Mouse (Mus musculus) heart, embryonic 16.5 days (tissue): Measurements from ENCODE around the gene Ino80e. TPM values are rescaled to one million over a fixed set of nuclear protein-coding genes. Genes with fewer than 3 reads are reported as not detected.

Experiments
- ATAC-seq: fragments of 200-750 bp; cut with Nextera tagmentation; replicated peaks from 2 replicates; pipeline ENCODE4 v1.8.0; 2017; ENCODE audit warnings: moderate number of reproducible peaks; ENCODE audit not compliant: insufficient read depth, low FRiP score; ENCODE audit errors: extremely low read depth
- H3K27ac ChIP-seq: fragments of 300-500 bp; sonication (generic); 2 replicates; pipeline ENCODE4 v1.5.1; 2014; ENCODE audit warnings: mild to moderate bottlenecking, low read length, control low read depth, moderate library complexity
- H3K27me3 ChIP-seq: fragments of 300-500 bp; sonication (generic); 2 replicates; pipeline ENCODE4 v1.6.1; 2014; ENCODE audit warnings: low read length, mixed read lengths; ENCODE audit not compliant: control insufficient read depth, insufficient read depth
- H3K36me3 ChIP-seq: fragments of 300-500 bp; sonication (generic); 2 replicates; pipeline ENCODE4 v1.6.1; 2014; ENCODE audit not compliant: control insufficient read depth, insufficient read depth
- H3K4me1 ChIP-seq: fragments of 300-500 bp; sonication (generic); 2 replicates; pipeline ENCODE4 v1.6.1; 2014; ENCODE audit warnings: low read length, mixed read lengths; ENCODE audit not compliant: control insufficient read depth, insufficient read depth
- H3K4me2 ChIP-seq: fragments of 300-500 bp; sonication (generic); 2 replicates; pipeline ENCODE4 v1.6.1; 2014; ENCODE audit warnings: low read depth, mild to moderate bottlenecking, control low read depth, low read length
- H3K4me3 ChIP-seq: fragments of 300-500 bp; sonication (generic); 2 replicates; pipeline ENCODE4 v1.5.1; 2014; ENCODE audit warnings: mild to moderate bottlenecking, control low read depth, low read length
- H3K9ac ChIP-seq: fragments of 300-500 bp; sonication (generic); 2 replicates; pipeline ENCODE4 v1.6.1; 2014; ENCODE audit warnings: low read length, control low read depth
- H3K9me3 ChIP-seq: fragments of 300-500 bp; sonication (generic); replicated peaks from 2 replicates; pipeline ENCODE4 v1.6.1; 2016; ENCODE audit warnings: low read length; ENCODE audit not compliant: control insufficient read depth
- WGBS: fragments of 180-500 bp; shearing (Covaris S2); extraction: QIAGEN DNeasy Blood & Tissue Kit; methylation state at CpG from one replicate; pipeline ENCODE4 v1.1.7; 2014; 5-methylcytosine and 5-hydroxymethylcytosine counted together
- polyA plus RNA-seq: library from polyadenylated mRNA; unstranded; fragments of >200 nt; fragmentation: Nextera tagmentation; extraction: Ambion mirVana; gene quantifications from 2 replicates; pipeline ENCODE4 v1.2.1, GENCODE M21; 2015

Gene Ino80e
- polyA plus RNA-seq, 1 experiment from 2014 or later: 50.5 TPM

DNA sequence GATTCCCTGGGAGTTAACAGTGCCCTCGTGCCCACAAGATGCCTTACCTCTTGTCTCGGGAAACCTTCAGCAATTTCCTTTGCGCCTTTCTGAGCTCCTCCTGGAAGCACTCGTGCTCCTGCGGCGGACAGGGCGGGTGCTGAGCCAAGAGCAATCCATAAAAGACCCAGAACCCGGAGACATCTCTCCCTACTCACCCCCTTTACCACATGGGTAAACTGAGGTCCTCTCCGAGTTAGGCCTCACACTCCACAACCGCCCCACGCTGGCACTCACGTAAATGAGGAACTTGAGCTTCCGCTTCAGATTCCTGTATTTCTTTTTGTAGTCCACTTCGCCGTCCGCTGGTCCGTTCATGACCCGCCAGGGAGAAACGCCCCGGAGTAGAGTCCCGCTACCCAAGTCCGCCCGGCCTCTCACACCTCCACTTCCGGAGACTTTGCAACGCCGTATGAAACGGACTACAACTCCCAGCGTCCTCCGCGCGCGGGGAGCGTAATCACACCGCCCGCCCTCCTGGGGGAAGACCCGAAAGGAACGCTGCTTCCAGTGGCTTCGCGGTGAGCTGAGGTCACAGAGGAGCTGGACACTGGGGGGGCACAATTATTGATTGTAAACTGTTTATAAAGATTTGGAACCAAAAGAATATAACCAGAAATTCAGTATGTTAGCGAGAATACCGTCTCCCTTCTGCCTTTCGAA lies 597 bp downstream of the Ino80e start, which contains the start of gene Hirip3:
Gene Hirip3 (plus strand): TSS at position 544 of the 702 bp plus-strand sequence.
- Histone ChIP-seq H3K4me3 (peak within 1 kb of the TSS; percentile 76), H3K27ac (peak within 1 kb of the TSS; percentile 88), H3K4me1 (peaks cover 20% of the 10 kb centered on the region), H3K9ac (peak within 1 kb of the TSS; percentile 81), H3K4me2 (peak within 1 kb of the TSS; percentile 92), H3K9me3 (no peaks in the 10 kb centered on the region), H3K36me3 (peaks cover 43% of the 10 kb centered on the region), H3K27me3 (no peaks in the 10 kb centered on the region)
- peak; percentile 93 for ATAC-seq
- under 1% methylated on average over 42 of the region's 42 CpGs for WGBS

DNA sequence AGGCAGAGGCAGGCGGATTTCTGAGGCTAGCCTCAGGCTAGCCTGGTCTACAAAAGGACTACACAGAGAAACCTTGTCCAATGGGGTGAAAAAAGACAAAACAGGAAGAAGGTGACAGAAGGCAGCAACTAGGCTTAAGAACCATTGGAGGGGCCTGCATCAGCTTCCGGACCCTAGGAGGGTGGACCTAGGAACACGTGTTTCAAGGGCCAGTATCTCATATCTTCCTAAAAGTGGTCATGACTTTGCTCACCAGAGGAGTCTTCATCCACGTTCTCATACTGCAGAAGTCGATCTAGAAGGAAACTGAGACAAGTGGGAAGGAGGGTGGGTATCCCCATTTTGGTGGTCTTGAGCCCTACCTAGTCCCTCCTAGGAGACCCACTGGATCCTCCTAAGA lies 1.2 kb downstream of the Ino80e start:
- no peak for ATAC-seq
- peaks cover 20% of the 10 kb centered on the region for H3K4me1 ChIP-seq
- no peaks in the 10 kb centered on the region for H3K27me3 ChIP-seq
- peak overlapping the region; percentile 76 for H3K4me3 ChIP-seq
- H3K36me3 ChIP-seq: peaks cover 41% of the 10 kb centered on the region
- H3K27ac ChIP-seq: no peak overlapping the region
- no peaks in the 10 kb centered on the region for H3K9me3 ChIP-seq
- peak overlapping the region; percentile 92 for H3K4me2 ChIP-seq
- H3K9ac ChIP-seq: peak overlapping the region; percentile 81
- WGBS: 60% methylated on average over 5 of the region's 5 CpGs

- no peak overlapping the region for H3K27ac ChIP-seq
- 77% methylated on average over 9 of the region's 9 CpGs for WGBS
- ATAC-seq: no peak
These were observed 5.3 kb downstream of the Ino80e start for GRCm38 (mm10) chr7:126856741-126857420.

DNA sequence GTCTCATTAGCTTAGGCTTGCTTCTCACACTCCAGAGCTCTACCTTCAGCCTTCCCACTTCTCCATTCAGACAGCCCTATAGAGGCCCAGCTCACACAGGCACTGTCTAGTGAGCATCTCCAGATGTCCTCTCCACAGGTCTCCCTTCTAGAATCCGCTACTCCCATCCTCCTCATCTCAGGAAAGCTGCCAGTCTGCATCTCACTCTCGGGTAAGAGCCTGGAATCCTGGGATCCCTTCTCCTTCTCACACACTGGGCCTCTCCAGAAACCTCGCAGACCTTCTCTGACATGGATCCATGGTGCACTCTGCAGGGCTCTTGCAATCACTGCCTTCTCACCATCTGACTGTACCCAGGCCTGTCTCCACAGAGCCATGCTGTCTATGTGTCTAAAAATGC lies 6.5 kb downstream of the Ino80e start:
- H3K9me3 ChIP-seq: no peaks in the 10 kb centered on the region
- no peak for ATAC-seq
- peaks cover under 1% of the 10 kb centered on the region for H3K4me1 ChIP-seq
- H3K27me3 ChIP-seq: no peaks in the 10 kb centered on the region
- H3K4me3 ChIP-seq: no peak overlapping the region
- H3K27ac ChIP-seq: no peak overlapping the region
- 78% methylated on average over 3 of the region's 3 CpGs for WGBS
- H3K36me3 ChIP-seq: peaks cover 45% of the 10 kb centered on the region
- H3K4me2 ChIP-seq: no peak overlapping the region
- no peak overlapping the region for H3K9ac ChIP-seq

More at GRCm38 (mm10) chr7:126856741-126857420, 5.3 kb downstream of the Ino80e start:
- Histone ChIP-seq H3K4me1 (peaks cover 8% of the 10 kb centered on the region), H3K4me2 (no peak overlapping the region), H3K9me3 (no peaks in the 10 kb centered on the region), H3K4me3 (no peak overlapping the region), H3K27me3 (no peaks in the 10 kb centered on the region), H3K9ac (no peak overlapping the region), H3K36me3 (peaks cover 42% of the 10 kb centered on the region)

DNA sequence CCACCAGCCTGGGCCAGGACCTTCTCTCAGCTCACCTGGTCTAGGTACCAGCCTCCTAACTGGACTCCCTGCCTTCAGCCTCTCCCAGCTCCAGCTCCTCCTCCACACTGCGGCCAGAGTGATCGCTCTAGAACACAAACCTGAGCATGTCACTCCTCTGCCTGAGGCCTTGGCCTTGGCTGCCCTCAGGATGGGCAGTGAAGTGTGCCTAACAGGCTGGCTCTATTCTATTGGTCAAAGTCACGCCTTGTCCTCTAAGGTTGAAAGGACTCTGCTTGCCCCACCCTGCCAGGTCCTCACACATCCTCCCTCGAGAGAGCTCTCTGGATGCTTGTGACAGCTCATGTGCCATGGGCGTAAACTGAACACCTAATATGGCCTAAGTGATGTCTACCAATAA lies 8.7 kb downstream of the Ino80e start:
- no peak overlapping the region for H3K27ac ChIP-seq
- ATAC-seq: no peak
- peaks cover 35% of the 10 kb centered on the region for H3K36me3 ChIP-seq
- H3K4me3 ChIP-seq: no peak overlapping the region
- no peak overlapping the region for H3K4me2 ChIP-seq
- H3K9ac ChIP-seq: no peak overlapping the region
- H3K4me1 ChIP-seq: no peaks in the 10 kb centered on the region
- WGBS: 91% methylated on average over 5 of the region's 5 CpGs
- no peaks in the 10 kb centered on the region for H3K9me3 ChIP-seq
- H3K27me3 ChIP-seq: peaks cover 11% of the 10 kb centered on the region

DNA sequence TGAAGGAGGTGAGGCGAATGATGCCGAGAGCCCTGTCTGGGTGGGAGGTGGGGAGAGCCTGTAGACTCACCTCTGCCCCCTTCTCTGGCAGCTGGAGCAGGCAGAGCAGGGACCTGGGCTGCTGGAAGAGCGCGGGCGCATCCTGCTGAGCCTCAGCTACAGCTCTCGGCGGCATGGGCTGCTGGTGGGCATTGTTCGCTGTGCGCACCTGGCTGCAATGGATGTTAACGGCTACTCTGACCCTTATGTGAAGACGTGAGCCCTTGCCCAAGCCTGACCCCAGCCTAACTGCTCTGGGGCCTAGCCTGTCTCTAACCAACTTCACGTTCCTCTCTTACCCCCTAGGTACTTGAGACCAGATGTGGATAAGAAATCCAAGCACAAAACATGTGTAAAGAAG lies 11.0 kb downstream of the Ino80e start:
- 0 out of 2 replicates have a peak, but pooled peaks cover 6% of the 10 kb centered on the region for H3K4me1 ChIP-seq
- WGBS: 55% methylated on average over 12 of the region's 12 CpGs
- no peak overlapping the region for H3K4me2 ChIP-seq
- no peak overlapping the region for H3K27ac ChIP-seq
- no peak overlapping the region for H3K9ac ChIP-seq
- H3K4me3 ChIP-seq: no peak overlapping the region
- ATAC-seq: no peak
- peaks cover 22% of the 10 kb centered on the region for H3K36me3 ChIP-seq
- peaks cover 28% of the 10 kb centered on the region for H3K27me3 ChIP-seq
- H3K9me3 ChIP-seq: no peaks in the 10 kb centered on the region

GRCm38 (mm10) chr7:126850161-126850560 lies 12.0 kb downstream of the Ino80e start:
- Histone ChIP-seq H3K27ac (no peak overlapping the region), H3K9ac (no peak overlapping the region), H3K4me1 (0 out of 2 replicates have a peak, but pooled peaks cover 6% of the 10 kb centered on the region), H3K4me2 (no peak overlapping the region), H3K27me3 (peaks cover 28% of the 10 kb centered on the region), H3K36me3 (peaks cover 16% of the 10 kb centered on the region), H3K4me3 (no peak overlapping the region), H3K9me3 (no peaks in the 10 kb centered on the region)
- WGBS: 58% methylated on average over 6 of the region's 6 CpGs
- ATAC-seq: no peak

DNA sequence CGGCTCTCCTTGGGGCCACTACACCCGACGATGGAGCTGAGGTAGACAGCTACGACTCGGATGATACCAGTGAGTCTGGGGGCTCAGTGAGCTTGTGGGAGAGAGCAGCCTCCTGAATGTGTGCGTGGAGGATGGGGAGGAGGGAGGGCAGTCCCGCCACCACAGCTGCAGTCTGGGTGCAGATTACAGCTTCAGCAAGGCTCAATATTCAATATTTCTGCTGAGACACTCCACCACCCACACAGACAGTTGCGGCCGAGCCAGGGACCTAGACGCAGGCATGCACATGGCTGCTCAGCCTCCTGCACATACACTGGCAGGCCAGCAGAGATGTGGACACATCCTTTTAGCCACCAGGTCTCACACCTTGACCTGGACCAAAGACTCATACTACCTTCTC lies 13.4 kb downstream of the Ino80e start:
- peaks cover 28% of the 10 kb centered on the region for H3K27me3 ChIP-seq
- no peak overlapping the region for H3K4me2 ChIP-seq

More for the DNA sequence above, 13.4 kb downstream of the Ino80e start:
- Histone ChIP-seq H3K9me3 (no peaks in the 10 kb centered on the region), H3K36me3 (peaks cover 10% of the 10 kb centered on the region), H3K9ac (no peak overlapping the region), H3K4me1 (0 out of 2 replicates have a peak, but pooled peaks cover 6% of the 10 kb centered on the region), H3K27ac (no peak overlapping the region), H3K4me3 (no peak overlapping the region)
- WGBS: 32% methylated on average over 10 of the region's 10 CpGs
- no peak for ATAC-seq
